Mouse (Mus musculus) gastrocnemius, postnatal 36 days (tissue): Measurements from ENCODE around the gene Stox2. TPM values are rescaled to one million over a fixed set of nuclear protein-coding genes. Genes with fewer than 3 reads are reported as not detected.
A peak's percentile ranks its signal among the peaks of the same experiment; 100 is the strongest.

ENCODE experiments used
- DNase-seq, 2 experiments: peaks; one replicate each; pipeline ENCODE4 v3.0.0; 2022
- intact Hi-C: fragments of 180-260 bp; cut with DNase I; formaldehyde crosslinking; loops from one replicate; pipeline ENCODE4 v1.15.1; 2025
- total RNA-seq, 2 experiments: library from RNA; stranded (reverse); gene quantifications; 2 replicates each; pipeline ENCODE4 v1.2.3; 2021

Stox2 gene
- total RNA-seq, 2 experiments from 2014 or later, result 6.2 to 6.3 TPM

DNA sequence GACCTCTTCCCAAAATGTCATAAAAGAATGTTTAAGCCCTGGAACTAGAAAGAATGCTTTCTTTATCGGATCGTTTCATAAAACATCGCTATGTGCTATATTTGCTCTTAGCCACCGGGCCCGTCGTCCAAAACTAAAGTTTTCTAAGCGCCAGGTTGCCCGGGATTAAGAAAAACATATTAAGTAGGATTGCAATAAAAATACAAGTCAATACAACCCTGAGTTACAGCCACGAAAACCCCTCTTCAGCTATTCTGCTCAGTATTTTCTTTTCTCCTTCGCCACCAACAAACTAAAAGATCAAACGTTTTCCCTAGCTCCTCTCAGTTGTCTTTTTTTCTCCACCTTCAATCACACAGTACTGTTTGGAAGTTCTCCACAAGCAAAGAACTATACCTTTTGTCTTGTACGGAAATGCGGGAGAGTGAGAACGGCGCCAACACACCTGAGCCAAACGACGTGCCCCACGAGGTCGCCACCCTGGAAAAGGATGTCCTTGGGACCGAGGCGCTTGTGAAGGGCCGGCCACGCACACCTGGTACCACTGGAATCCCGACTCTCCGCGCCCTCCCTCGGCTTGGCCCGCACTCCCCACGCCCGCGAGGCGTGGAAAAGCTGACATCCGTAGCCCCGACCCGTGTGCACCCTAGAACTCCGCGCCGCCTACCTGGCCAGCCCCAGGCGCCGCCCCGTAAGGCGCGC is 34.0 kb downstream of the Stox2 start:
- no peak for DNase-seq
- intact Hi-C loops, result no loop called here

- intact Hi-C loops, result no loop called here
- DNase-seq, result no peak
Observed at GRCm38 (mm10) chr8:47411321-47411720, 34.8 kb downstream of the Stox2 start.

GRCm38 (mm10) chr8:47409061-47409460 is 37.1 kb downstream of the Stox2 start:
- intact Hi-C loops, result no loop called here
- no peak for DNase-seq

DNA sequence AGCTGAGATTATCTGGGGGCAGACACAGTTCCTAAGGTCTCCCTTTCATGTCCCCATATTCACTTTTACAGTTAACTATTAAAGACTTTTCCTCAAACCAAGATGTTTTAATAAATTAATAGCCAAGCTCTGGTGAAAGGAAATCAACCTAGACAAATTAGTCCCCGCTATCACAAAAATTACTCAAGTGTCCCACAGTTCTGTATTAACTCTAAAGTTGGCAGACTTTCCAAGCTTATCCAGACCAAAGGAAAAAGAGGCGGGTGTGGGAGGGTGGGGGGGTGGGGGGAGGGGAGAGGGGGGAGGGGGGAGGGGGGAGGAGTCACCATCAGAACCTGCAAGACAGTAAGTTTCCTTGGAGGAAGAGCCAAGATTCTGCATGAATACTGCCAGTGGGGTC is 41.3 kb downstream of the Stox2 start:
- DNase-seq, result no peak
- intact Hi-C loops, result no loop called here

GRCm38 (mm10) chr8:47392927-47393326 is 53.2 kb downstream of the Stox2 start:
- DNase-seq, result no peak
- intact Hi-C loops, result no loop called here

DNA sequence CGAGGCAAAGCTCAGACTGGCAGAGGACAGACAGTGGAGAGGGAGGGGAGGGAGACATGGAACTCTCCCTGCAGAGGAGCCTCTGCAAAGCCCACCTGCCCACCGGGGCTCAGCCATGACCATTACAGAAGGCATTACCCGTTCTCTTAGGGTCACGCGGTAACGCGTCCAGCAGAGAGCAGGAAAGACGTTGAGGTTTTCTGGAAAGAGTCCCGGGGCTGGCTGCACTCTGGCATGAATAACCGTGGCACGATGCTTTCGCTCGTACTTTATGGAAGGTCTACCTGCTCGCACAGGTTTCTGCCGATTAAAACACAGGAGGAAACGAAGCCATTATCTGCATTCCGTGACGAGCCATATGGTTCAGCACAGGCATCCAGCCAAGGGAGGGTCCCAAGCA is 53.9 kb downstream of the Stox2 start:
- DNase-seq, result no peak
- intact Hi-C loops, result no loop called here

DNA sequence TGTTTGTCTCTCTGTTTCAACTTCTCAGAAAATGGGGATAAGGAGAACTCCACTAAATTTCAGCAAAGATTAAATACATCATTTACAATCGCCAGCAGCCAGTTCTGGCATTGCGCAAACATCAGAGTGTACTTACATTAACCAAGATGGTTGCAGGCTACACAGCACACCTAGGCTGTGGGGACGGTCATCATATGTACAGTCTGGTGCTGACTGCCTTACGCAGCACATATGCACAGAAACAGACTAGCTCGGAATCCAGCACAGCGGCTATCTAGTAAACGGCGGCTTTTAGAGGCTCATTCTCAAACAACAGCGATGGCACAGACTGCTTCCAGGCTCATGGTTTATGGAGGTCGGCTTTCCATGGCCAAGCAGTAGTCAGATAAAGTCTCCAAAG is 54.3 kb downstream of the Stox2 start:
- intact Hi-C loops, result no loop called here
- DNase-seq, result no peak

DNA sequence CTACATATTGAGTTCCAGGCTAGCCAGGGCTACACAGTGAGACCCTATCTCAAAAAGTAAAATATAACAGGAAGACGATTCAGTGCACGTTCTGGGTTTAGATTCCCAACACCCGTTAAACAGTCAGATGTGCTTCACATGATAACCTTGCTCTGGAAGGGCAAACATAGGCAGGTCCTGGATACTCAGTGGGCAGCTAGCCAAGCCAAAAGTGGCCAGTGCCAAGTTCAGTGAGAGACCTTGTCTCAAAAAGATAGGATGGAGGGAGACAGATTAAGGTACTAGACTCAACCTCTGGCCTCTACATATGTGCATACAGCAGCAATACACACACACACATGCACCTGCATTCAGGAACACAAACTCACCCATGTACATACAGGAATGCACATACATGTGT is 56.7 kb downstream of the Stox2 start:
- intact Hi-C loops, result no loop called here

DNA sequence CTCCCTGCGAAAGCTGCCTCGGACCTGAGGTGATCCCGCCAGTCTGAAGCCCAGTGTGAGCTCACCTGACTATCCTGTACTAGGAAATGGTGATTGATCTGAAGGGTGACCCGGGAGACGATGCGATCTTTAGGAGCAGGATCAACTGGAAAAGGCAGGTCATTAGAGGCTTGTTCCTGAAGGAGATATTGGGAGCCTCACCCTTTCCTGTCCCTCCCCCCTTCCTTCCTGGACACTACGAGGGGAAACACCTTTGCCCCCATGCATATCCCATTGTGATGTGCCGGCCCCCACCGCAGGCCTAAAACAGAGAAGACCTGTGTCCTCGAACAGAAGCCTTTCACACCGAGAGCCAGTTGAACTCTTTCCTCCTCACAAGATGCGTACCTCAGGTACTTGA is 58.0 kb downstream of the Stox2 start:
- no peak for DNase-seq
- intact Hi-C loops, result no loop called here

More for the DNA sequence above, 56.7 kb downstream of the Stox2 start:
- no peak for DNase-seq

GRCm38 (mm10) chr8:47385810-47386209 is 60.4 kb downstream of the Stox2 start:
- intact Hi-C loops, result no loop called here
- no peak for DNase-seq

DNA sequence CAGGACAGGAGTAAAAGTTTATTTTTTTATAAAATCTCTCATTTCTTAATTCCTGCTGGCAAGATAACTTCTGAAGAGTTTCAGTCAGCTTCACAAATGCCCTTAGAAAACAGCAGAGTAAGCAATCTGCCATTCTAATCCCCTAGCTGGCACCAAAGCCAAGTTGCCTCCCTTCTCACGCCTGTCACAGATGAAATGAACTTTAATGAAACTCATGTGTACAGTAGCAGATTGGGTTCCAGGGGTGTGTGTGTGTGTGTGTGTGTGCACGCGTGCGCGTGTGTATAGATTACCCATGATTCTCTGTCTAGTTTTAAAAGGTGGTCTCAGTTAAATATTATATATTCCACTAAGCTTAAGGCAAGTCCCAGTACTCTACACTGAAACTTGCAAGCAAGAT is 62.0 kb downstream of the Stox2 start:
- intact Hi-C loops, result no loop called here

DNA sequence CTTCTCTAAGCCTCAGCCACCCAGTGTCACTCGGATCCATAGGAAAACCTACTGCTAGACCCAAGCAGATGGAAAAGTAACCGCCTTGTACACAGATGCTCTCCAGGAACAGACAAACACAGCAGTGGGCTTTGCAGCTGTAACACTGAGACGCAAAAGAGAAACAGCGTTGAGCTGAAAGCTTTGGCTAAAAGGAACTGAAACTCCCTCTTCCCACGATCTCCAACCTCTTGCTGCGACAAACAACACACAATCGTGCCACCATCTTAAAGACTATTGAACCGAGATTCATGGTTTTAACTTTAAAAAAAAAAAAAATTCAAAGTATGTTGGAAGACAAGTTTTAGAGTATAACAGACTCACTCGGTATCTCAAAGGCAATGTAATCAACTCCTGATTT is 62.5 kb downstream of the Stox2 start:
- intact Hi-C loops, result no loop called here
- DNase-seq, result no peak

More for the DNA sequence above, 62.0 kb downstream of the Stox2 start:
- no peak for DNase-seq

- DNase-seq, result no peak
- intact Hi-C loops, result no loop called here
Observed at GRCm38 (mm10) chr8:47381216-47381615, 64.9 kb downstream of the Stox2 start.

DNA sequence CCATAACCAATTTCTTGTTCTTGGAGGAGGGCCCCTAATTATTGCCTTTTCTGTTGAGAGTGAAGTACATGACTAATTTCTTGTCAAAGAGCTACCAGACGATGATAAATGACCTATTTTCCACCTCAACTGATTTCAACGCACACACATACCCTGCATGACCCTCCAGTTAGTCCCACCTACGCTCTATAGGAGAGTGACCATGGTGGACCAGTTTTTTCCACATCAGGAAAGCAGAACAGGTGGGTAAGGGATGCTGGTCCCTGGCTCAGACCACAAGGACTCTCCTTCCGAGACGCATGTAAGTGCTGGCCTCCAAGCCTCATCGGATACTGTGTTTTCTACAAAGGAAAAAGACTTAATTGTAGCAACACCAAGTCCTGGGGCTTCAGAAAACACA is 65.4 kb downstream of the Stox2 start:
- intact Hi-C loops, result no loop called here
- DNase-seq, result no peak

DNA sequence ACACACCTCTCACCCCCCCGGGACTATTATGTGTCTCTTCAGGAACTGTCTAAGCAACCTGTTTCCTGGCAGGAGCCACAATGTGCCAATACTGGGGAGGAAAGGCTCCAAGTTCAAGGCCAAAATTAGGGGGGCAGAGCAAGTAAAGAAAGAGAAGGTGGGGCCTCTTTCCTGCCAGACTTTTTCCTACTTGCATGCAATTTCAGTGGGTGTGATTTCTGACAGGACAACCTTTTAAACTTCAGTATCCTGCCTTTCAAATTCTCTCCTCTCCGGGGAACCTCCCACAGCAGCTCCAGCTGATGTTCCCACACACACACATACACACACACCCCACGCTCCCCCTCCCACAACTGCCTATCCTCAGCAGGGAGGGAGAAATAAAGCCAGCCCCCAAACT is 66.1 kb downstream of the Stox2 start:
- intact Hi-C loops, result no loop called here
- DNase-seq, result no peak

DNA sequence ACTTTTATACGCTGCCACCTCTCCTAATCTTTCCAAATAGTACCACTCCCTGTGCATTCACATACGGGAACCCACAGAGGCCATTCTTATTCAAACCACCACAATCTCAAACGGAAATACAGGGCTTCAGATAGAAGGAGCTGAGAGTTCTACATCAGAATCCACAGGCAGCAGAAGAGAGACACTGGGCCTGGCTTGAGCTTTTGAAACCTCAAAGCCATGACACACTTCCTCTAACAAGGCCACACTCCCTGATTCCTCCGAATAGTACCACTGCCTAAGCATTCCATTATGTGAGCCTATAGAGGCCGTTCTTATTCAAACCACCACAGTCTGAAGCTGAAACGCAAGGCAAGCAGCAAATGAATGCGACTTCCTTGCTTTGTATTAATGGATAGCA is 69.5 kb downstream of the Stox2 start:
- intact Hi-C loops, result no loop called here
- DNase-seq, result no peak

DNA sequence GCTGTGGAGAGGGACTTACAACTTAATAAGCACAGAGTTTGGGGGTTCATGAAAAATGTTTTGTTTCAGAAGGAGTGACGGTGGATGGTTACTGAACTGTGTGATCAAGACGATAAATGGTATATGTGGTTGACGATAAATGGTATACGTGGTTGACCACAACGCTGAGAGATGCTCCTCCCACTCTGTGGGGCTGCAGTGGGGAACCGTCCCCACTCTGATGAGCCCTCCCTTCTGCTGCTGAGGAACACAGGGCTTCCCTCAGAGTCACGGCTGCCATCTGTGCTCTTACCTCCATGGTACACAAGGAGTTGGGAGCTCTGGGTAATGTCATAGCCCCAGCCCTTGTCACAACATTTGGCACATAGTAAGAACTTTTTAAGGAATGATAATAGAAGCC is 72.4 kb downstream of the Stox2 start:
- no peak for DNase-seq
- intact Hi-C loops, result no loop called here

GRCm38 (mm10) chr8:47371539-47371938 is 74.6 kb downstream of the Stox2 start:
- no peak for DNase-seq
- intact Hi-C loops, result no loop called here

GRCm38 (mm10) chr8:47371081-47371480 is 75.1 kb downstream of the Stox2 start:
- DNase-seq, result no peak
- intact Hi-C loops, result no loop called here

DNA sequence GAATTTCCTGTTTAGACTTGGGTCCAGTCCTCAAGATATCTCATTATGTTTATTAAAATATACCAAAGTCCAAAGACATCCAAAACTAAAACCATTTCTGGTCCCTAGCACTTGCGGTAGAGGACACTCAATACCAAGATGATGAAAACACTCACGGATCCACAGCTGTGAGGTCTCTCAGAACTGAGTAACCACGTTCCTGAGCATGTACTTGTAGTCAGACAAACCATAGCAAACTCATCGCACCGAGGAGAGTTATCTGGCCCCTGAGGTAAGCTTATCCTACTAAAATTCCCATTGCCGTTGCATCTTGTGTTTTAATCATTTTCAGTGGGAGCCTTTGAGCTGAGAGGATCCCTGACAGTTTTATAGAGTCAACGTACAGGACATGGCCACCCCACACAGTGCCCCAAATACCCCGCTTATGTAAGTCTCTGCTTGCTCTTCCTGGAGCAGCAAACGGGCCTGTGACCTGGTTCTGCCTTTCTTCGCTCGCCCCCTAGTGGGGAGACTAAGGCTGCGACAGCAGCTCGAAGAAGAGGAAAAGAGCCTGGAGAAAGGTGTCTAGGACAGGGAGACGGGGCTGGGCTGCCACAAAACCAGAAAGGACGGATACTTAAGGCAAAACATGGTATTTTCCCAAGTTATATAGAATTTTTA is 75.6 kb downstream of the Stox2 start:
- peak; percentile 68 to 80 for DNase-seq
- intact Hi-C loops, result loop anchor here (1.0 kb wide), 1 partner anchor 354 kb away; no protein-coding TSS in a partner anchor

- intact Hi-C loops, result loop anchor here (1.0 to 10.0 kb wide), 3 partner anchors 175 to 695 kb away; no protein-coding TSS in a partner anchor
- no peak for DNase-seq
Observed at GRCm38 (mm10) chr8:47369949-47370348, 76.2 kb downstream of the Stox2 start.
